Mouse (Mus musculus) small intestine, adult 2 months (tissue): Measurements from ENCODE around the gene Gba. TPM values are rescaled to one million over a fixed set of nuclear protein-coding genes. Genes with fewer than 3 reads are reported as not detected.
"Not testable (repeated sequence)": the region's sequence is repeated elsewhere in the genome, so short reads cannot be mapped to it uniquely, and the experiment has no call there.

Experiments used
- H3K27ac ChIP-seq: fragments of 200-500 bp; 2 replicates; pipeline ENCODE4 v1.5.1; 2012; ENCODE audit warnings: low read depth, low read length, control low read depth, inconsistent platforms; ENCODE audit not compliant: insufficient read depth
- H3K27me3 ChIP-seq: fragments of 200-500 bp; 2 replicates; pipeline ENCODE4 v1.6.1; 2012; ENCODE audit warnings: mild to moderate bottlenecking, moderate library complexity, low read length, inconsistent platforms; ENCODE audit not compliant: control insufficient read depth, insufficient read depth
- H3K36me3 ChIP-seq: fragments of 200-500 bp; 2 replicates; pipeline ENCODE4 v1.6.1; 2012; ENCODE audit warnings: mild to moderate bottlenecking, low read length, control low read depth, inconsistent platforms; ENCODE audit not compliant: control insufficient read depth, insufficient read depth
- H3K4me1 ChIP-seq: fragments of 200-500 bp; 2 replicates; pipeline ENCODE4 v1.6.1; 2012; ENCODE audit warnings: low read length, inconsistent platforms, mixed read lengths; ENCODE audit not compliant: control insufficient read depth, insufficient read depth, insufficient read length
- H3K4me3 ChIP-seq: fragments of 200-500 bp; 2 replicates; pipeline ENCODE4 v1.5.1; 2012; ENCODE audit warnings: low read depth, mild to moderate bottlenecking, control low read depth, inconsistent platforms, low read length, moderate library complexity
- CTCF ChIP-seq: fragments of 200-500 bp; IDR thresholded peaks from 2 replicates; pipeline ENCODE4 v1.5.1; 2012; ENCODE audit warnings: low read depth, mild to moderate bottlenecking, control low read depth, inconsistent platforms, low read length, moderate library complexity, mixed read lengths; ENCODE audit not compliant: insufficient replicate concordance, insufficient read length; ENCODE audit errors: extremely low read depth
- POLR2A ChIP-seq: fragments of 200-500 bp; IDR thresholded peaks from 2 replicates; pipeline ENCODE4 v1.6.1; 2012; ENCODE audit warnings: low read depth, mild to moderate bottlenecking, control low read depth, inconsistent platforms, low read length, moderate library complexity
- WGBS: fragments of 180-500 bp; shearing (Covaris S2); methylation state at CpG from one replicate; pipeline ENCODE4 v1.1.7; 2018; 5-methylcytosine and 5-hydroxymethylcytosine counted together
- polyA plus RNA-seq: library from polyadenylated mRNA; depleted of rRNA; stranded (reverse); fragments of >200 nt; gene quantifications from 2 replicates; pipeline ENCODE4 v1.2.3, GENCODE M21; 2012; rRNA removed

The Gba gene
- 37.1 and 70.6 TPM in 2 replicates for polyA plus RNA-seq

DNA sequence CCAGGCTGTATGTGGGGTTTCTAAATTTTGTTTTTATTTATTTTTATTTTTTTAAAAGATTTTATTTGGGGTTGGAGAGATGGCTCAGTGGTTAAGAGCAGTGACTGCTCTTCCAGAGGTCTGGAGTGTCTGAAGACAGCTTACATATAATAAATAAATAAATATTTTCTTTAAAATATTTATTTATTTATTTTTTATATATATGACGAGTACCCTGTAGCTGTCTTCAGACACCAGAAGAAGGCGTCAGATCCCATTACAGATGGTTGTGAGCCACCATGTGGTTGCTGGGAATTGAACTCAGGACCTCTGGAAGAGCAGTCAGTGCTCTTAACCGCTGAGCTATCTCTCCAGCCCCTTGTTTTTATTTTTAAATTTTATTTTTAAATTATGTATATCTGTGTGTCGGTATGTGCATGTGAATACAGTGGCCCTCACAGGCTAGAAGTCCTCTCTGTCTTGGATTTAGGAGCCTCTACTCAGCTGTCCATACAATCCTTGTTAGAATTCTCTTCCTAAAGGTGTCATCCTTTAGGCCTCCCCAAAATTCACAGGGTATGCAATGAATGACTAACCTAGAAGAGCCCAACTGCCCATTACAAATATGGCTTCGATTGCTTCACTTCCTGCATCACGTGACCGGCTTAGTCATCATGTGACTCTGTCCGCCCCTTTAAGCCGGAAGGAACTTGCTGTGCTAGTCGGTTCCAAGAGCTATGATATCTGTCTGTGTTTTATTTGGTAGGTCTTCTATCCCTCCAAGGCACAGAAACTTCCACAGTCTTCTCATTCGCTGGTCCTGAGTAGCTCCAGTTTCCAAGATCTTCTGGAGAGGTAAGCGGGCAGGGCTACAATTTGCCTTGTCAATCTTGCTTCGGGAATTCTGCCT, at the start of gene Gba:
Gba (plus strand) TSS at position 676 of the 889 bp plus-strand sequence.
- H3K4me1 ChIP-seq: peaks cover 4% of the 10 kb centered on the region; the same call in 1 of the 2 replicates
- peak within 1 kb of the TSS; percentile 61 for H3K4me3 ChIP-seq
- TF ChIP-seq CTCF (no peak), POLR2A (no peak)
- no peaks in the 10 kb centered on the region for H3K27me3 ChIP-seq
- 19% methylated on average over 13 of the region's 13 CpGs for WGBS
- peak within 1 kb of the TSS; percentile 36; the same call in 1 of the 2 replicates for H3K27ac ChIP-seq
- peaks cover 33% of the 10 kb centered on the region for H3K36me3 ChIP-seq

- Histone ChIP-seq H3K4me1 (peaks cover 6% of the 10 kb centered on the region), H3K27me3 (peaks cover 18% of the 10 kb centered on the region; the same call in 1 of the 2 replicates), H3K27ac (no peak overlapping the region), H3K4me3 (no peak overlapping the region), H3K36me3 (no peaks in the 10 kb centered on the region)
- TF ChIP-seq CTCF (no peak), POLR2A (no peak)
- WGBS: 74% methylated on average over 8 of the region's 8 CpGs
These were observed 45.8 kb upstream of the Gba start for GRCm38 (mm10) chr3:89156951-89157350.

GRCm38 (mm10) chr3:89158651-89159050, 44.1 kb upstream of the Gba start:
- TF ChIP-seq POLR2A: no peak
- TF ChIP-seq CTCF: no peak
- no peaks in the 10 kb centered on the region for H3K36me3 ChIP-seq
- WGBS: 21% methylated on average over 7 of the region's 7 CpGs
- peaks cover 18% of the 10 kb centered on the region; the same call in 1 of the 2 replicates for H3K27me3 ChIP-seq
- H3K4me1 ChIP-seq: peaks cover 6% of the 10 kb centered on the region
- H3K27ac ChIP-seq: no peak overlapping the region
- H3K4me3 ChIP-seq: no peak overlapping the region

DNA sequence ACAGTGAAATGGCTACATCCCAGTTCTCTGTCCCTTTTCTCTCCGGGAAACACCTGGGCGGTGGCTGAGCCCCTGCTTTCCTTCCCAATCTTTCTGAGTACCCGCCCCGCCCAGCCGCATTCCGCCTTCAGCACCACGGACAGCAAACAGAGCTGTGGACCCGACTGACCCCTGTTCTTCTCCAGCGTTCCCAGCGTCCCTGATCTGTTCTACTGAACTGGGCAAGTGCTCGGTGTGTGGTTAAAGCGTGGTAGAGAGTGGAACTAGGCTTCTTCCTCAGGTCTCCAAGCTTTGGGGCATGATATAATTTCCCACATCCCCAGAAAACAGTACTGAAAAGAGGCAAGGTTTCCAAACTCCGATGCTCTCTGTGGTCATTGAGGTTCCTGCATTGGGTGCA, 43.5 kb upstream of the Gba start:
- TF ChIP-seq CTCF: no peak
- no peak for TF ChIP-seq POLR2A
- WGBS: 1% methylated on average over 13 of the region's 13 CpGs
- Histone ChIP-seq H3K27ac (no peak overlapping the region), H3K4me3 (no peak overlapping the region), H3K36me3 (no peaks in the 10 kb centered on the region), H3K4me1 (peaks cover 6% of the 10 kb centered on the region), H3K27me3 (peaks cover 18% of the 10 kb centered on the region; the same call in 1 of the 2 replicates)

GRCm38 (mm10) chr3:89159616-89160344, 42.9 kb upstream of the Gba start, which contains the start of gene Hcn3:
TSS of gene Hcn3 (minus strand) at chr3:89160196.
- H3K27me3 ChIP-seq: peaks cover 18% of the 10 kb centered on the region; the same call in 1 of the 2 replicates
- peak within 1 kb of the TSS; percentile 62 for H3K4me3 ChIP-seq
- TF ChIP-seq CTCF (0 out of 2 replicates have a peak, but pooled peaks have one; percentile 14), POLR2A (0 out of 2 replicates have a peak, but pooled peaks have one; percentile 10)
- H3K4me1 ChIP-seq: peaks cover 6% of the 10 kb centered on the region
- under 1% methylated on average over 66 of the region's 66 CpGs for WGBS
- H3K27ac ChIP-seq: no peak within 1 kb of the TSS
- H3K36me3 ChIP-seq: no peaks in the 10 kb centered on the region

DNA sequence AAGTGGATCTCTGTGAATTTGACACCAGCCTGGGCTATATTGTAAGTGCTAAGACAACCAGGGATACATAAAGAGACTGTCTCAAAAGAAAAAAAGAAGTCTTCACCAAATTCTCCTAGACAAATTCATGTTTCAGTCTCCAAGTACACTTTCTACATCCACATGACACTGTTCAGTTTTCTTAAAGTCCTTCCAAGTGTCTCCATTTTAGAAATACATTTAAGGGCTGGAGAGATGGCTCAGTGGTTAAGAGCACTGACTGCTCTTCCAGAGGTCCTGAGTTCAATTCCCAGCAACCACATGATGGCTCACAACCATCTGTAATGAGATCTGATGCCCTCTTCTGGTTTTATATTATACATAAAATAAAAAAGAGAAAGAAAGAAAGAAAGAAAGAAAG, 41.5 kb upstream of the Gba start:
- peaks cover 18% of the 10 kb centered on the region; the same call in 1 of the 2 replicates for H3K27me3 ChIP-seq
- H3K4me1 ChIP-seq, H3K36me3 ChIP-seq, H3K27ac ChIP-seq, H3K4me3 ChIP-seq: not testable (repeated sequence)

DNA sequence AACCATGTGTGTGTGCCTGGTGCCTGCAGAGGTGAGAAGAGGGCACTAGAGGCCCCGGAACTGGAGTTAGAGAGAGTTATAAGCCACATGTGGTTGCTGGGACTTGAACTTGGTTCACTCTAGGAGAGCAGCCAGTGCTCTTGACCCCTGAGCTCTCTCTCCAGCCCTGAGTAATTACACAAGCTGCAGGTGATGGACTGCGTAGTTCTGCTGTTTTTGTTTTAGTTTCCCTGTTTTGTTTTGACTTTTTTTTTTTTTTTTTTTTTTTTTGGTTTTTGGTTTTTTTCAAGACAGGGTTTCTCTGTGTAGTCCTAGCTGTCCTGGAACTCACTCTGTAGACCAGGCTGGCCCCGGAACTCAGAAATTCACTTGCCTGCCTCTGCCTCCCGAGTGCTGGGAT, 40.9 kb upstream of the Gba start:
- TF ChIP-seq CTCF (no peak), POLR2A (no peak)
- 83% methylated on average over 4 of the region's 4 CpGs for WGBS
- Histone ChIP-seq H3K27me3 (peaks cover 18% of the 10 kb centered on the region; the same call in 1 of the 2 replicates), H3K4me1 (peaks cover 8% of the 10 kb centered on the region), H3K27ac (no peak overlapping the region), H3K4me3 (no peak overlapping the region), H3K36me3 (peaks cover 1% of the 10 kb centered on the region; the same call in 1 of the 2 replicates)
